Mouse (Mus musculus) forebrain, embryonic 16.5 days (tissue): Measurements from ENCODE around the gene Gsta1. TPM values are rescaled to one million over a fixed set of nuclear protein-coding genes. Genes with fewer than 3 reads are reported as not detected.
"Not testable (repeated sequence)": the region's sequence is repeated elsewhere in the genome, so short reads cannot be mapped to it uniquely, and the experiment has no call there.

Experiments
- ATAC-seq: fragments of 200-750 bp; cut with Nextera tagmentation; 2 replicates; pipeline ENCODE4 v1.8.0; 2017; ENCODE audit warnings: mild to moderate bottlenecking, moderate library complexity
- H3K27ac ChIP-seq: fragments of 300-500 bp; sonication (generic); 2 replicates; pipeline ENCODE4 v1.5.1; 2014; ENCODE audit warnings: low read length, control low read depth
- H3K27me3 ChIP-seq: fragments of 300-500 bp; sonication (generic); replicated peaks from 2 replicates; pipeline ENCODE4 v1.6.1; 2014; ENCODE audit warnings: low read length; ENCODE audit not compliant: control insufficient read depth, insufficient read depth
- H3K36me3 ChIP-seq: fragments of 300-500 bp; sonication (generic); 2 replicates; pipeline ENCODE4 v1.6.1; 2014; ENCODE audit not compliant: control insufficient read depth, insufficient read depth
- H3K4me1 ChIP-seq: fragments of 300-500 bp; sonication (generic); replicated peaks from 2 replicates; pipeline ENCODE4 v1.6.1; 2014; ENCODE audit warnings: low read length; ENCODE audit not compliant: control insufficient read depth, insufficient read depth
- H3K4me2 ChIP-seq: fragments of 300-500 bp; sonication (generic); 2 replicates; pipeline ENCODE4 v1.6.1; 2014; ENCODE audit warnings: mild to moderate bottlenecking, low read length, control low read depth
- H3K4me3 ChIP-seq: fragments of 300-500 bp; sonication (generic); replicated peaks from 2 replicates; pipeline ENCODE4 v1.5.1; 2014; ENCODE audit warnings: mild to moderate bottlenecking, low read length, control low read depth
- H3K9ac ChIP-seq: fragments of 300-500 bp; sonication (generic); replicated peaks from 2 replicates; pipeline ENCODE4 v1.6.1; 2014; ENCODE audit warnings: low read depth, low read length, control low read depth
- H3K9me3 ChIP-seq: fragments of 300-500 bp; sonication (generic); 2 replicates; pipeline ENCODE4 v1.6.1; 2016; ENCODE audit warnings: low read length; ENCODE audit not compliant: control insufficient read depth
- WGBS: fragments of 180-500 bp; shearing (Covaris S2); extraction: QIAGEN DNeasy Blood & Tissue Kit; methylation state at CpG from one replicate; pipeline ENCODE4 v1.1.7; 2014; 5-methylcytosine and 5-hydroxymethylcytosine counted together
- polyA plus RNA-seq: library from polyadenylated mRNA; unstranded; fragments of >200 nt; fragmentation: Nextera tagmentation; extraction: Ambion mirVana; gene quantifications from 2 replicates; pipeline ENCODE4 v1.2.1, GENCODE M21; 2015

Gene Gsta1
- polyA plus RNA-seq, 1 experiment from 2014 or later = not detected

DNA sequence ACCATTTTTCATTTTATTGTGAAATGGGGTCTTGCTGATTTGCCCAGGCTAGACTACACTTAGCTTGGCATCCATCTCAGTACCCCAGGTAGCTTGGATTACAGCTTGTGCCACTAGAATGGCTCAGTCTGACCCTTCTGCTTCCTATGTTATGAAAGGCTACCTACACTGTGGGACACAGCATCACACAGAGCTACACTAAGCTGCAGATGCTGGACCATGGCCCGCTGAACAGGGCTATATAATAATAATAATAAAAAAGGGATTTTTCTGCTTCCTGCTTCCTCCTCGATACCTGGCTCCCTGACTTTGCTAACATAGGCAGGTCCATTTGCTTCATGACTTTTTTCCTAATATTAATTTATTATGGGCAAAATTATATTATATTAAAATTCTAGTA lies 6.0 kb upstream of the Gsta1 start:
- no peaks in the 10 kb centered on the region for H3K4me1 ChIP-seq
- H3K9ac ChIP-seq = no peak overlapping the region
- no peaks in the 10 kb centered on the region for H3K27me3 ChIP-seq
- no peaks in the 10 kb centered on the region for H3K36me3 ChIP-seq
- no peak overlapping the region for H3K27ac ChIP-seq
- no peaks in the 10 kb centered on the region for H3K9me3 ChIP-seq
- no peak overlapping the region for H3K4me2 ChIP-seq
- H3K4me3 ChIP-seq = no peak overlapping the region
- 90% methylated on average over 2 of the region's 2 CpGs for WGBS
- no peak for ATAC-seq

DNA sequence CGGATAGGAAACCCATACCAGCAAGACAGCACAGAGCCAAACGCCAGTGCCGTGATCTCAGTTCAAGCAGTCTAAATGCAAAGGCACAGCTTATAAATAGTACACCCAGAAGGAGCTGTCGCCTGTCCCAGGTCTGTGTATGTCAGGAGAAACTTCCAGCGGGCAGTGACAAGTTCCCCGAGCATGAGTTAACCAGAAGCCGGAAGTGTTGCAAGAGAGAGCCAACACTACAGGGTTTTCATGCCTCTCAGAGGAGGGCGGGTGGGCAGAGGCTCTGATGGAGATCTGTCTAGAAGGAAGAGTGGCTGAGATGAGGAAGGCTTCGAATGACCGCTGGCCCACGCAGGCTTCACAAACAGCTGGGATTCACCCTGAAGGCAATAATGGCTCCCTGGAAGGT lies 5.2 kb upstream of the Gsta1 start:
- Histone ChIP-seq H3K27ac (no peak overlapping the region), H3K4me3 (no peak overlapping the region), H3K27me3 (no peaks in the 10 kb centered on the region), H3K4me1 (no peaks in the 10 kb centered on the region), H3K36me3 (no peaks in the 10 kb centered on the region), H3K4me2 (no peak overlapping the region), H3K9me3 (no peaks in the 10 kb centered on the region), H3K9ac (no peak overlapping the region)
- 85% methylated on average over 11 of the region's 11 CpGs for WGBS
- ATAC-seq = no peak

DNA sequence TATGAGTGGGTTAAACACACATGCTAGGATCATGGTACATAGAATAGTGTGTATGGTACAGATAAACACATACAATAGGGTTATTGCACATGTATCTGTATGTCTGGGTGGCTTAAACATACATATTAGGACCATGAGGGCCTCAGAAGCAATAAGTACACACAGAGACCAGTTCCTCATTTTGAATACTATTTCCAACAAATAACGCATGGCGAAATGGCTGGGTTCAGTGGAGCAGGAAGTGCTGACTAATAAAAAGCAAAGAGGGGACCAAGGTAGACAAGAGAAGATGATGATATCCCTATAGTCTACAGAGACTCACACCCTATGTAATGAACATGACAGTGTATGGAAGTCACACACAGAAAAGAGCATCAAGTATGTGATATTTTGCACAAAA lies 2.3 kb upstream of the Gsta1 start:
- Histone ChIP-seq H3K4me3 (no peak overlapping the region), H3K9me3 (no peaks in the 10 kb centered on the region)
- ATAC-seq = no peak

DNA sequence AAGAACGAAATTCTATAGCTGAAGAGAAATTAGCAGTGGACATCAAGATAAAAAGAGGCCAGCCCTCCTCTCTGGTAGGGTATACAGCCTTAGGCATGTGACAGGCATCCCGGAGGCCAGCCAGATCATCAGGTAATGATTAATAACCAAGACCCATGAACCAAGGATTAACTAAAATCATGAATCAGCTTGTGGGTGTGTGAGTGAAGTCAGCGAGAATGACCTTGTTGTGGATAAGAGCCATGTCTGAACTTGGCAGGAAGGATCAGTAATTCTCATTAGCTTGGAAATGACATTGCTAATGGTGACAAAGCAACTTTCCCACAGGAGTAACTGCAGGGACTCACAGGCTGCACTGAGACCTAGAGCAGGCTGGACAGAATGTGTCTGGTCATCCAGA lies 798 bp upstream of the Gsta1 start:
- not testable (repeated sequence) for H3K9ac ChIP-seq, H3K27ac ChIP-seq, H3K4me3 ChIP-seq, H3K9me3 ChIP-seq, H3K4me1 ChIP-seq, H3K4me2 ChIP-seq, ATAC-seq, H3K27me3 ChIP-seq, H3K36me3 ChIP-seq
- WGBS = 81% methylated on average over 3 of the region's 3 CpGs

More for the DNA sequence above, 2.3 kb upstream of the Gsta1 start:
- Histone ChIP-seq H3K4me1 (no peaks in the 10 kb centered on the region), H3K4me2 (no peak overlapping the region), H3K27ac (no peak overlapping the region), H3K27me3 (no peaks in the 10 kb centered on the region), H3K9ac (no peak overlapping the region), H3K36me3 (no peaks in the 10 kb centered on the region)
- WGBS = 96% methylated on average over 2 of the region's 2 CpGs

DNA sequence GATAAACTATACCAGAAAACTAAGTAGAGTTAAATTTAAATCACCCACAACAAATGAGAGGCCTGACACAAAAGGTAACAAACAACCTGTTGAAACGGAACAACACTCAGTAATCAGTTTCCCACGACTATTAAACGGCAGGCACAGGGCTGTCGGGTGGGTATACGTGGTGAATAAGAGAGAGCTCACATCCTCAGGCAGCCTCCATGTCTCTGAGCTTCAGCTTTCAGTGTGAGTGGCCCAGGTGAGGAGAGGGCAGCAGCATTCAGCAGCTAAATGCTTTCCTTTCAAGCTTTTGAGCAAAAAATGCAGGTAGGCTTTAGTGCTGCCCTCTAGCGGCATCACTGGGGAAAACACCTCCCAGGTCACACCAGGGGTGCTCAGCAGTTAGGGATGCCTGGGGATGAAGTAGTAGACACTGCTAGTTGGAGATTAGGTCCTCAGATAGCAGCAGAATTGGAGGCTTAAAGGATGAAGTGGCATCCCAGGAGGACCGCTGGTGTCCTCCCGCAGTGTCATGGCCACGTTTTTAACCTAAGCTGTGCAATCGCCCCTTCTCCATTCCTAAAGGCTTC lies 2.8 kb downstream of the Gsta1 start:
- not testable (repeated sequence) for H3K4me2 ChIP-seq, ATAC-seq, H3K27ac ChIP-seq, H3K4me1 ChIP-seq, H3K27me3 ChIP-seq, H3K4me3 ChIP-seq, H3K9me3 ChIP-seq, H3K36me3 ChIP-seq, H3K9ac ChIP-seq
- WGBS = no CpG with 5 or more reads among the region's 10 CpGs

DNA sequence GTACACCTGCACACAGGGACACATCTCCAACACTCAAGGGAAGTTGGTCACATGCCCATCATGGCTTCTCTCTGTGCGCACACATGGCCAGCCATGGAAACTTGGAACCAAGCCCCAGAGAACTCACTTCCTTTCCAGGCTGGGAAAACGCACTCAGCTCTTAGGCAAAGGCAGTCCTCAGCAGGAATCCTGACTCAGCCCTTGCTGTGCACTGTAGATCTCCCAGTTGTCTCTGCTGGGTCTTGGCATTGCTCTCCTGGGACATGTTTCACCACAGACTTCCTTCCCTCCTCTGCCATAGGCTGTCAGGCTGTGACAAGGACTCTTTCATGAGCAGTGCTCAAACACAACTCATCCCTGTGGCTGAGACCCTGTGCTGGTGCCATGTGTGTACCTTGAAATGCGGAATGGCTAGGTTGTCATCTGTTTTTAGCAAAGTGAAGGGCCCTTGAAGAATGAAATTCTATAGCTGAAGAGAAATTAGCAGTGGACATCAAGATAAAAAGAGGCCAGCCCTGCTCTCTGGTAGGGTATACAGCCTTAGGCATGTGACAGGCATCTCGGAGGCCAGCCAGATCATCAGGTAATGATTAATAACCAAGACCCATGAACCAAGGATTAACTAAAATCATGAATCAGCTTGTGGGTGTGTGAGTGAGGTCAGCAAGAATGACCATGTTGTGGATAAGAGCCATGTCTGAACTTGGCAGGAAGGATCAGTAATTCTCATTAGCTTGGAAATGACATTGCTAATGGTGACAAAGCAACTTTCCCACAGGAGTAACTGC lies 25.4 kb downstream of the Gsta1 start:
- H3K27me3 ChIP-seq, H3K27ac ChIP-seq, H3K9ac ChIP-seq, H3K9me3 ChIP-seq, H3K4me1 ChIP-seq, ATAC-seq, H3K4me2 ChIP-seq, H3K4me3 ChIP-seq, H3K36me3 ChIP-seq: not testable (repeated sequence)
- 84% methylated on average over 4 of the region's 4 CpGs for WGBS

DNA sequence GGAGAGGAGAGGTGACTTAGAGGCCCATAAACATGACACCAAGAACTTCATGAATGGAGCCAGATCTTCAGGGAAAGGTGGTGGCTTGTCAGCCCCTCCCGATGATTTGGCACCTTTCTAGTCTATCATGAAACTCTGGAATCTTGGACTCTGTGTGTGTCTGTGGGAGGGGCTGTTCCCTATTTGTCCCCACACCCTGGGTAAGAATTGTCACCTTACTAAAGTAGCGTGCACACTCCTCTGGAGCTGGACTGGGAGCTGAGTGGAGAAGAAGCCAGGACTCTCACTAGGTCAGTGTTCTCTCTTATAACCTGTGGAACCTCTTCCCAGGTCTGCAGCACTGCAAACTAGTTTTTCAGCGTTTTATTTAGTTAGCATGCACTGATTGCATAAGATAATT lies 26.5 kb downstream of the Gsta1 start, which contains the start of gene Gm3776:
TSS of gene Gm3776 (plus strand) at position 216 of the 400 bp plus-strand sequence.
- not testable (repeated sequence) for H3K27me3 ChIP-seq, H3K4me2 ChIP-seq, H3K4me3 ChIP-seq, H3K36me3 ChIP-seq, H3K9me3 ChIP-seq, H3K9ac ChIP-seq, H3K4me1 ChIP-seq, H3K27ac ChIP-seq, ATAC-seq
- WGBS = 95% methylated on average over 1 of the region's 3 CpGs

DNA sequence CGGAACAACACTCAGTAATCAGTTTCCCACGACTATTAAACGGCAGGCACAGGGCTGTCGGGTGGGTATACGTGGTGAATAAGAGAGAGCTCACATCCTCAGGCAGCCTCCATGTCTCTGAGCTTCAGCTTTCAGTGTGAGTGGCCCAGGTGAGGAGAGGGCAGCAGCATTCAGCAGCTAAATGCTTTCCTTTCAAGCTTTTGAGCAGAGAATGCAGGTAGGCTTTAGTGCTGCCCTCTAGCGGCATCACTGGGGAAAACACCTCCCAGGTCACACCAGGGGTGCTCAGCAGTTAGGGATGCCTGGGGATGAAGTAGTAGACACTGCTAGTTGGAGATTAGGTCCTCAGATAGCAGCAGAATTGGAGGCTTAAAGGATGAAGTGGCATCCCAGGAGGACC lies 29.2 kb downstream of the Gsta1 start:
- H3K4me1 ChIP-seq, H3K27me3 ChIP-seq, H3K36me3 ChIP-seq, H3K9ac ChIP-seq, H3K9me3 ChIP-seq, H3K4me2 ChIP-seq, H3K27ac ChIP-seq, H3K4me3 ChIP-seq: not testable (repeated sequence)
- WGBS = 0% methylated on average over 1 of the region's 6 CpGs
- ATAC-seq = peak; percentile 70

DNA sequence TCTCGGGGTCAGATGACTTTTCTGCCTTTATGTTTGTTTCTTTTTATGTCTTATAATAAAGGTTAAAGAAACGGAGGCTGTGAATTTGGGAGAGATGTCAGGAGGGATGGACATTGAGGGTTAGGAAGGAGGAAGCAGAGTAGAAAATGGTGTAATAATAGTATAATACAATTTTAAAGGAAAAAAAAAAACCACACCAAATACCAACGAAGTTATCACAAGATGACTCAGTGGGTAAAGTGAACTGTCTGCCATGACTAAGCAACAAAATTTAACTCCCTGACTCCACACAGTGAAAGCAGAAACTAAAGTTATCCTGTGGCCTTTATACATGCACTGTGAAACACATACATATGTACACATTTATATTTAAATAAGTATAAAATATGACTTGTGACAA lies 40.5 kb downstream of the Gsta1 start:
- not testable (repeated sequence) for H3K4me2 ChIP-seq, H3K4me3 ChIP-seq, H3K27ac ChIP-seq, H3K9me3 ChIP-seq, H3K4me1 ChIP-seq, ATAC-seq, H3K27me3 ChIP-seq, H3K36me3 ChIP-seq, H3K9ac ChIP-seq
- 84% methylated on average over 2 of the region's 3 CpGs for WGBS
